In genomic region chr13:42092392-42093139, GRCm38 (mm10) we compare ENCODE assay signal across 16 mouse cellular contexts. TPM values are rescaled to one million over a fixed set of nuclear protein-coding genes. Genes with fewer than 3 reads are reported as not detected.
A peak's percentile ranks its signal among the peaks of the same experiment; 100 is the strongest.
DNase-seq lines count a peak whose midpoint lies in the region; ATAC-seq and TF ChIP-seq lines count a peak whose summit lies in the region.
"Had no signal": no experiment of that assay in that cellular context is flagged by ENCODE, and none has a peak within 500 bp of the region (broad histone marks: within the 10 kb centered on the region; RNA-seq: fewer than 3 reads in every experiment).

No protein-coding gene starts in this region.

- 45% methylated on average over 8 of the region's 8 CpGs for WGBS in heart, postnatal 0 days

- H3K36me3 ChIP-seq in heart, postnatal 0 days (replicated peaks; ENCODE audit: control insufficient read depth, insufficient read depth, low read length), result no peaks in the 10 kb centered on the region
- peaks cover 36 to 72% of the 10 kb centered on the region in 2 experiments for H3K36me3 ChIP-seq in CH12.LX (replicated peaks in 1 of 2; ENCODE audit: control insufficient read depth in 1 of 2, insufficient read depth in 1 of 2, low read length in 1 of 2)
- H3K36me3 ChIP-seq: hindbrain, embryonic 13.5 days; lung, embryonic 15.5 days had no signal

- no peak for TF ChIP-seq RAD21 in CH12.LX (IDR thresholded peaks at IDR 0.05; ENCODE audit: low read depth, low read length)

- TF ChIP-seq POLR2A in CH12.LX (IDR thresholded peaks at IDR 0.05; ENCODE audit: low read depth, low read length), result no peak

- TF ChIP-seq EP300 in heart, postnatal 0 days (IDR thresholded peaks at IDR 0.05; ENCODE audit: low read depth), result no peak
- TF ChIP-seq EP300 in CH12.LX (IDR thresholded peaks at IDR 0.05; ENCODE audit: low read length), result peak; percentile 71

- no peak for TF ChIP-seq CTCF in heart, postnatal 0 days (IDR thresholded peaks at IDR 0.05; ENCODE audit: low read depth)
- TF ChIP-seq CTCF in CH12.LX (conservative IDR thresholded peaks at IDR 0.05 in 1 of 2, IDR thresholded peaks at IDR 0.05 in 1 of 2; ENCODE audit: low read depth in 2 of 2, low read length in 2 of 2), result no peak

- in situ Hi-C loops in CH12.LX (cut with MboI; ENCODE audit: low pct_ligation_motif_present, low pct_unique_long_range_greater_than_20kb, low sequenced_read_pairs), result no loop called here

- H3K27me3 ChIP-seq in heart, postnatal 0 days (ENCODE audit: control insufficient read depth, insufficient read depth, low read length), result no peaks in the 10 kb centered on the region
- no peaks in the 10 kb centered on the region for H3K27me3 ChIP-seq in CH12.LX (replicated peaks)
- H3K27me3 ChIP-seq: forebrain, embryonic 13.5 days; hindbrain, embryonic 13.5 days; lung, embryonic 15.5 days had no signal

- no peaks in the 10 kb centered on the region for H3K9me3 ChIP-seq in heart, postnatal 0 days (replicated peaks; ENCODE audit: control insufficient read depth, low read length)
- H3K9me3 ChIP-seq in CH12.LX (replicated peaks; ENCODE audit: low read length), result peaks cover 2% of the 10 kb centered on the region
- H3K9me3 ChIP-seq: forebrain, embryonic 13.5 days; G1E; hindbrain, embryonic 13.5 days; lung, embryonic 15.5 days had no signal

- ATAC-seq in heart, postnatal 0 days (ENCODE audit: insufficient read depth, low read depth), result no peak
- ATAC-seq: forebrain, embryonic 13.5 days; intestine, embryonic 16.5 days had no signal

- H3K4me3 ChIP-seq in heart, postnatal 0 days (ENCODE audit: low read depth, low read length), result no peak overlapping the region
- H3K4me3 ChIP-seq in CH12.LX (replicated peaks in 1 of 3; ENCODE audit: low read depth in 2 of 3, low read length in 2 of 3, poor library complexity in 1 of 3), result no peak overlapping the region
- H3K4me3 ChIP-seq: forebrain, embryonic 13.5 days; hindbrain, embryonic 13.5 days; lung, embryonic 15.5 days had no signal

- no peak overlapping the region for H3K4me2 ChIP-seq in heart, postnatal 0 days (ENCODE audit: low read depth, low read length)
- peak overlapping the region; percentile 26; the same call in 1 of the 2 replicates for H3K4me2 ChIP-seq in CH12.LX (ENCODE audit: insufficient read depth, low read depth, poor library complexity, severe bottlenecking)
- H3K4me2 ChIP-seq: forebrain, embryonic 13.5 days; hindbrain, embryonic 13.5 days; lung, embryonic 15.5 days had no signal

- intact Hi-C loops in heart, postnatal 10 days (cut with DNase I), result no loop called here

- 0 out of 2 replicates have a peak overlapping the region, but pooled peaks have one; percentile 1 for H3K27ac ChIP-seq in heart, postnatal 0 days (ENCODE audit: low read depth)
- peak overlapping the region; percentile 59 for H3K27ac ChIP-seq in CH12.LX (ENCODE audit: insufficient read depth, low read depth)
- H3K27ac ChIP-seq: forebrain, embryonic 13.5 days; hindbrain, embryonic 13.5 days; kidney, postnatal 0 days; lung, embryonic 15.5 days had no signal

- DNase-seq in heart, postnatal 0 days (ENCODE audit: low spot score), result no peak
- no peak for DNase-seq in heart, postnatal 10 days
- DNase-seq in CH12.LX (ENCODE audit: extremely low read depth) (peak; percentile 52), adipocyte (ENCODE audit: low spot score) (no peak)
- peak; percentile 55 for DNase-seq in cerebellum, adult 11 months
- peak; percentile 82 to 86 for DNase-seq in cerebellum, postnatal 25 days
- DNase-seq in testis, postnatal 10 days (ENCODE audit: low spot score), result no peak
- no peak for DNase-seq in frontal cortex, postnatal 25 days (ENCODE audit: low spot score in 2 of 2)
- DNase-seq: adrenal gland, adult 8-10 months; embryo, embryonic 11 days had no signal

- H3K79me2 ChIP-seq in CH12.LX (replicated peaks; ENCODE audit: control insufficient read depth, extremely low read depth, insufficient read depth, poor library complexity, severe bottlenecking), result peaks cover 72% of the 10 kb centered on the region

- no peak overlapping the region for H3K9ac ChIP-seq in heart, postnatal 0 days (replicated peaks; ENCODE audit: low read depth, low read length)
- no peak overlapping the region for H3K9ac ChIP-seq in CH12.LX (ENCODE audit: insufficient read depth, low read depth)
- H3K9ac ChIP-seq: forebrain, embryonic 13.5 days; lung, embryonic 15.5 days had no signal

- dilution Hi-C loops in CH12.LX (cut with MboI; ENCODE audit: extremely low pct_ligation_motif_present, extremely low pct_unique_long_range_greater_than_20kb, low sequenced_read_pairs), result no loop called here

- peaks cover 22% of the 10 kb centered on the region for H3K4me1 ChIP-seq in heart, postnatal 0 days (ENCODE audit: control insufficient read depth, insufficient read depth)
- peaks cover 31 to 69% of the 10 kb centered on the region in 2 experiments for H3K4me1 ChIP-seq in CH12.LX (ENCODE audit: control insufficient read depth in 1 of 2, insufficient read depth in 2 of 2)

TF ChIP-seq in CH12.LX, 34 proteins besides CTCF, POLR2A, EP300 and RAD21:
- TF ChIP-seq USF2 (conservative IDR thresholded peaks at IDR 0.05; ENCODE audit: low read depth, low read length) (no peak), JUND (conservative IDR thresholded peaks at IDR 0.05; ENCODE audit: low read depth, low read length) (peak; percentile 24; the same call in 1 of the 2 replicates), TBP (conservative IDR thresholded peaks at IDR 0.05; ENCODE audit: low read depth, low read length) (no peak), GABPA (IDR thresholded peaks at IDR 0.05; ENCODE audit: insufficient replicate concordance, low read depth, low read length) (no peak), JUN (IDR thresholded peaks at IDR 0.05; ENCODE audit: insufficient read depth, low read depth, low read length) (peak; percentile 33; the same call in 1 of the 2 replicates), BHLHE40 (IDR thresholded peaks at IDR 0.05; ENCODE audit: low read depth, low read length) (peak; percentile 63), ZMIZ1 (IDR thresholded peaks at IDR 0.05; ENCODE audit: low read depth, low read length) (no peak), ETS1 (conservative IDR thresholded peaks at IDR 0.05; ENCODE audit: low read depth, low read length) (peak; percentile 46; the same call in 1 of the 2 replicates), IRF4 (IDR thresholded peaks at IDR 0.05; ENCODE audit: low read depth, low read length) (peak; percentile 73), SIN3A (IDR thresholded peaks at IDR 0.05; ENCODE audit: low read length) (no peak), SMC3 (IDR thresholded peaks at IDR 0.05; ENCODE audit: low read depth, low read length) (no peak), ZC3H11A (IDR thresholded peaks at IDR 0.05; ENCODE audit: low read depth, low read length) (no peak), MXI1 (IDR thresholded peaks at IDR 0.05; ENCODE audit: low read depth, low read length) (no peak), CHD1 (IDR thresholded peaks at IDR 0.05; ENCODE audit: low read depth, low read length) (0 out of 2 replicates have a peak, but pooled peaks have one; percentile 50), MAZ (IDR thresholded peaks at IDR 0.05; ENCODE audit: low read depth, low read length) (peak; percentile 77; the same call in 1 of the 2 replicates)

RNA-seq across cellular contexts. Expression of gene Hivep1, which starts 40.7 kb away (rescaled TPM):
- 14.0 and 33.5 TPM in 2 replicates for total RNA-seq in heart, postnatal 0 days (2014; rRNA removed; ENCODE audit: low replicate concordance)
- 3.7 and 4.1 TPM in 2 replicates for polyA plus RNA-seq in heart, postnatal 0 days (2015; fragmentation: Nextera tagmentation; extraction: Ambion mirVana)
- total RNA-seq in heart, postnatal 10 days (2021), result 10 to 100 TPM; 24.2 to 24.3 TPM
- total RNA-seq in CH12.LX (2012; rRNA removed) (18.5 and 24.9 TPM in 2 replicates), CH12.LX (2014; rRNA removed) (7.0 and 7.5 TPM in 2 replicates)
- 46.4 and 53.3 TPM in 2 replicates for polyA plus RNA-seq in CH12.LX (2012; ENCODE audit: insufficient read length, low read depth)

Comparison
In these comparisons a context has a peak if more than half of its experiments do, and no peak if none do; other contexts are left out.
1. DNase-seq: peak in CH12.LX (single experiment), cerebellum, adult 11 months (single experiment) and cerebellum, postnatal 25 days (2 of 2); none in heart, postnatal 0 days (single experiment), heart, postnatal 10 days (0 of 2), testis, postnatal 10 days (single experiment), adipocyte (single experiment) and frontal cortex, postnatal 25 days (0 of 2).